Mouse (Mus musculus): ENCODE measurements around the gene Arf4.

Arf4 gene

GRCm38 (mm10) chr14:26637851-26638707, at the start of gene Arf4:
Gene Arf4, plus strand, starts transcription at chr14:26638074.
- DNase-seq (ENCODE audit: low read depth, low spot score): peak; percentile 100

GRCm38 (mm10) chr14:26591353-26591752, 46.5 kb upstream of the Arf4 start:
- DNase-seq (ENCODE audit: low read depth, low spot score): no peak

- DNase-seq (ENCODE audit: low read depth, low spot score): no peak
Observed at GRCm38 (mm10) chr14:26593281-26593895, 44.5 kb upstream of the Arf4 start.

- no peak for DNase-seq (ENCODE audit: low read depth, low spot score)
Observed at GRCm38 (mm10) chr14:26595167-26595566, 42.7 kb upstream of the Arf4 start.

- no peak for DNase-seq (ENCODE audit: low read depth, low spot score)
Observed at GRCm38 (mm10) chr14:26595695-26596365, 42.0 kb upstream of the Arf4 start.

- no peak for DNase-seq (ENCODE audit: low read depth, low spot score)
Observed at GRCm38 (mm10) chr14:26605354-26605753, 32.5 kb upstream of the Arf4 start.

GRCm38 (mm10) chr14:26609674-26610073, 28.2 kb upstream of the Arf4 start:
- no peak for DNase-seq (ENCODE audit: low read depth, low spot score)

- no peak for DNase-seq (ENCODE audit: low read depth, low spot score)
Observed at GRCm38 (mm10) chr14:26610689-26611088, 27.2 kb upstream of the Arf4 start.

GRCm38 (mm10) chr14:26625301-26625700, 12.6 kb upstream of the Arf4 start:
- DNase-seq (ENCODE audit: low read depth, low spot score): no peak

GRCm38 (mm10) chr14:26626605-26627140, 11.2 kb upstream of the Arf4 start:
- DNase-seq (ENCODE audit: low read depth, low spot score): no peak

- DNase-seq (ENCODE audit: low read depth, low spot score): peak; percentile 51
Observed at GRCm38 (mm10) chr14:26637025-26637850, 636 bp upstream of the Arf4 start.

GRCm38 (mm10) chr14:26638708-26639084, 822 bp downstream of the Arf4 start:
- DNase-seq (ENCODE audit: low read depth, low spot score): peak; percentile 42

GRCm38 (mm10) chr14:26639251-26639650, 1.4 kb downstream of the Arf4 start:
- no peak for DNase-seq (ENCODE audit: low read depth, low spot score)

- no peak for DNase-seq (ENCODE audit: low read depth, low spot score)
Observed at GRCm38 (mm10) chr14:26639961-26640360, 2.1 kb downstream of the Arf4 start.

GRCm38 (mm10) chr14:26643006-26643624, 5.2 kb downstream of the Arf4 start:
- DNase-seq (ENCODE audit: low read depth, low spot score): no peak

GRCm38 (mm10) chr14:26645989-26646650, 8.2 kb downstream of the Arf4 start:
- DNase-seq (ENCODE audit: low read depth, low spot score): no peak

GRCm38 (mm10) chr14:26647811-26648210, 9.9 kb downstream of the Arf4 start:
- no peak for DNase-seq (ENCODE audit: low read depth, low spot score)

- no peak for DNase-seq (ENCODE audit: low read depth, low spot score)
Observed at GRCm38 (mm10) chr14:26651901-26652300, 14.0 kb downstream of the Arf4 start.

GRCm38 (mm10) chr14:26658178-26658577, 20.3 kb downstream of the Arf4 start:
- no peak for DNase-seq (ENCODE audit: low read depth, low spot score)

- no peak for DNase-seq (ENCODE audit: low read depth, low spot score)
Observed at GRCm38 (mm10) chr14:26660233-26660632, 22.4 kb downstream of the Arf4 start.

Data from skeletal muscle tissue, adult 2 months (tissue).